ENCODE assay signal across 20 mouse cellular contexts in genomic region chr8:84220105-84220504, GRCm38 (mm10). TPM values are rescaled to one million over a fixed set of nuclear protein-coding genes. Genes with fewer than 3 reads are reported as not detected.
DNase-seq lines count a peak whose midpoint lies in the region; ATAC-seq and TF ChIP-seq lines count a peak whose summit lies in the region.
"Had no signal": no experiment of that assay in that cellular context is flagged by ENCODE, and none has a peak within 500 bp of the region (broad histone marks: within the 10 kb centered on the region; RNA-seq: fewer than 3 reads in every experiment).

No protein-coding gene starts in this region.

- peaks cover 97% of the 10 kb centered on the region for H3K36me3 ChIP-seq in heart, embryonic 13.5 days
- H3K36me3 ChIP-seq in heart, embryonic 12.5 days: peaks cover 94% of the 10 kb centered on the region
- H3K36me3 ChIP-seq in spleen, adult 2 months (ENCODE audit: control insufficient read depth, insufficient read depth, low read length): peaks cover 21% of the 10 kb centered on the region
- peaks cover 15% of the 10 kb centered on the region; the same call in 1 of the 2 replicates for H3K36me3 ChIP-seq in macrophage (ENCODE audit: inconsistent target)
- H3K36me3 ChIP-seq in forebrain, embryonic 14.5 days (ENCODE audit: control insufficient read depth, insufficient read depth, low read length): peaks cover 96% of the 10 kb centered on the region

- no peaks in the 10 kb centered on the region for H3K79me2 ChIP-seq in macrophage (ENCODE audit: inconsistent target)

- H3K4me3 ChIP-seq in heart, embryonic 13.5 days: no peak overlapping the region
- no peak overlapping the region for H3K4me3 ChIP-seq in heart, embryonic 12.5 days
- no peak overlapping the region for H3K4me3 ChIP-seq in spleen, adult 2 months (ENCODE audit: extremely low read depth, insufficient read depth, insufficient read length)
- no peak overlapping the region for H3K4me3 ChIP-seq in macrophage (ENCODE audit: inconsistent target)
- no peak overlapping the region for H3K4me3 ChIP-seq in forebrain, embryonic 14.5 days (ENCODE audit: low read depth, low read length)
- H3K4me3 ChIP-seq: erythroblast, embryonic 14.5 days; myocyte had no signal

- H3K9me3 ChIP-seq in heart, embryonic 13.5 days: no peaks in the 10 kb centered on the region
- no peaks in the 10 kb centered on the region for H3K9me3 ChIP-seq in heart, embryonic 12.5 days (replicated peaks)
- no peaks in the 10 kb centered on the region for H3K9me3 ChIP-seq in forebrain, embryonic 14.5 days (replicated peaks; ENCODE audit: control insufficient read depth, low read length)

- ATAC-seq in heart, embryonic 13.5 days (ENCODE audit: extremely low read depth, insufficient number of reproducible peaks, low FRiP score, low TSS enrichment): no peak
- no peak for ATAC-seq in heart, embryonic 12.5 days (ENCODE audit: insufficient number of reproducible peaks, low FRiP score)
- ATAC-seq in forebrain, embryonic 14.5 days: no peak
- ATAC-seq in CD4-positive, CD25-positive, alpha-beta regulatory T cell, adult 4 months: no peak
- ATAC-seq: forebrain, embryonic 16.5 days; hindbrain, postnatal 0 days had no signal

- no peaks in the 10 kb centered on the region for H3K27me3 ChIP-seq in heart, embryonic 13.5 days (replicated peaks)
- no peaks in the 10 kb centered on the region for H3K27me3 ChIP-seq in heart, embryonic 12.5 days (replicated peaks)
- H3K27me3 ChIP-seq in spleen, adult 2 months (ENCODE audit: control insufficient read depth, insufficient read depth, low read length): no peaks in the 10 kb centered on the region
- H3K27me3 ChIP-seq in forebrain, embryonic 14.5 days (replicated peaks; ENCODE audit: control insufficient read depth, insufficient read depth, low read length): no peaks in the 10 kb centered on the region

- no peak overlapping the region for H3K4me2 ChIP-seq in heart, embryonic 13.5 days
- H3K4me2 ChIP-seq in heart, embryonic 12.5 days: no peak overlapping the region
- H3K4me2 ChIP-seq in forebrain, embryonic 14.5 days (ENCODE audit: low read length): no peak overlapping the region
- H3K4me2 ChIP-seq: midbrain, embryonic 11.5 days had no signal

- TF ChIP-seq CTCF in spleen, adult 2 months (IDR thresholded peaks at IDR 0.05; ENCODE audit: extremely low read depth, insufficient read depth, insufficient read length, insufficient replicate concordance): no peak

- 0 out of 2 replicates have a peak overlapping the region, but pooled peaks have one; percentile 12 for H3K27ac ChIP-seq in heart, embryonic 13.5 days (replicated peaks)
- no peak overlapping the region for H3K27ac ChIP-seq in heart, embryonic 12.5 days (ENCODE audit: poor library complexity, severe bottlenecking)
- H3K27ac ChIP-seq in spleen, adult 2 months (ENCODE audit: insufficient read depth, low read length): peak overlapping the region; percentile 13; the same call in 1 of the 2 replicates
- H3K27ac ChIP-seq in macrophage: peak overlapping the region; percentile 85
- no peak overlapping the region for H3K27ac ChIP-seq in forebrain, embryonic 14.5 days (ENCODE audit: low read depth, low read length)
- H3K27ac ChIP-seq: hindbrain, postnatal 0 days had no signal

- H3K4me1 ChIP-seq in heart, embryonic 13.5 days: no peaks in the 10 kb centered on the region
- H3K4me1 ChIP-seq in heart, embryonic 12.5 days (replicated peaks): no peaks in the 10 kb centered on the region
- H3K4me1 ChIP-seq in spleen, adult 2 months (ENCODE audit: control insufficient read depth, insufficient read depth, insufficient read length): peaks cover 5% of the 10 kb centered on the region; the same call in 1 of the 2 replicates
- H3K4me1 ChIP-seq in forebrain, embryonic 14.5 days (ENCODE audit: control insufficient read depth, insufficient read depth, low read length): no peaks in the 10 kb centered on the region

- no peak for DNase-seq in spleen, adult 2 months (ENCODE audit: low read depth in 1 of 2, low spot score in 2 of 2)
- no peak for DNase-seq in spleen, adult 12 weeks (ENCODE audit: low spot score)
- no peak for DNase-seq in forebrain, embryonic 14.5 days (ENCODE audit: low spot score)
- DNase-seq: cerebellum, adult 11-12 months; cerebellum, postnatal 36 days; kidney, adult 18-20 months; kidney, postnatal 14 days; lung, postnatal 10 days; retina, postnatal 1 day; right cerebral cortex, postnatal 4 days; thymus, postnatal 4 days had no signal

- no peak for TF ChIP-seq POLR2A in spleen, adult 2 months (IDR thresholded peaks at IDR 0.05; ENCODE audit: low read depth, low read length)

- H3K9ac ChIP-seq in heart, embryonic 13.5 days: no peak overlapping the region; the same call in 1 of the 2 replicates
- no peak overlapping the region for H3K9ac ChIP-seq in heart, embryonic 12.5 days
- no peak overlapping the region for H3K9ac ChIP-seq in forebrain, embryonic 14.5 days (ENCODE audit: low read length)

- WGBS in heart, embryonic 13.5 days: 58% methylated on average over 7 of the region's 7 CpGs
- WGBS in heart, embryonic 12.5 days: 69% methylated on average over 7 of the region's 7 CpGs
- WGBS in spleen, adult 2 months: 45% methylated on average over 7 of the region's 7 CpGs
- WGBS in macrophage (ENCODE audit: missing documents): 0% methylated on average over 3 of the region's 7 CpGs
- 91% methylated on average over 7 of the region's 7 CpGs for WGBS in forebrain, embryonic 14.5 days

RNA-seq across cellular contexts. Expression of gene Zswim4, which starts 16.8 kb away (rescaled TPM):
- polyA plus RNA-seq in heart, embryonic 13.5 days (2015; fragmentation: Nextera tagmentation; extraction: Ambion mirVana): 9.1 and 9.3 TPM in 2 replicates
- polyA plus RNA-seq in heart, embryonic 12.5 days (2016; fragmentation: Nextera tagmentation; extraction: Ambion mirVana): 12.9 and 13.7 TPM in 2 replicates
- 11.3 and 17.5 TPM in 2 replicates for polyA plus RNA-seq in spleen, adult 2 months (2012; rRNA removed)
- total RNA-seq in macrophage (2018; cell fraction: chromatin; rRNA removed): 100 to 1,000 TPM in 10 of 26 experiments, 10 to 100 TPM in 16; 14.9 to 367 (median 57.3) TPM
- 100 to 1,000 TPM in 3 of 26 experiments, 10 to 100 TPM in 15, 1 to 10 TPM in 8; 8.4 to 139 (median 12.8) TPM for total RNA-seq in macrophage (2018; cell fraction: cytosol; rRNA removed)
- total RNA-seq in macrophage (2018; cell fraction: nucleus; rRNA removed): 100 to 1,000 TPM in 9 of 26 experiments, 10 to 100 TPM in 17; 10.4 to 250 (median 62.3) TPM
- polyA plus RNA-seq in macrophage (2018): 5.1 to 8.7 TPM (median 7.9 TPM) in 3 replicates
- polyA plus RNA-seq in forebrain, embryonic 14.5 days (2014; fragmentation: Nextera tagmentation; extraction: Ambion mirVana): 22.6 and 26.9 TPM in 2 replicates
- 1 to 10 TPM; 3.3 to 4.3 TPM for polyA plus RNA-seq in CD4-positive, CD25-positive, alpha-beta regulatory T cell, adult 4 months (2017; shearing (Covaris generic))

RNA-seq across cellular contexts. Expression of gene D8Ertd738e, which starts 29.4 kb away (rescaled TPM):
- polyA plus RNA-seq in heart, embryonic 13.5 days (2015; fragmentation: Nextera tagmentation; extraction: Ambion mirVana): 276 and 328 TPM in 2 replicates
- 281 and 286 TPM in 2 replicates for polyA plus RNA-seq in heart, embryonic 12.5 days (2016; fragmentation: Nextera tagmentation; extraction: Ambion mirVana)
- 68.3 and 88.3 TPM in 2 replicates for polyA plus RNA-seq in spleen, adult 2 months (2012; rRNA removed)
- 10 to 100 TPM in 24 of 26 experiments, 1 to 10 TPM in 2; 5.9 to 54.7 (median 20.9) TPM for total RNA-seq in macrophage (2018; cell fraction: chromatin; rRNA removed)
- 100 to 1,000 TPM; 149 to 210 (median 177) TPM for total RNA-seq in macrophage (2018; cell fraction: cytosol; rRNA removed)
- 10 to 100 TPM; 15.7 to 76.5 (median 48.7) TPM for total RNA-seq in macrophage (2018; cell fraction: nucleus; rRNA removed)
- polyA plus RNA-seq in macrophage (2018): 203 to 260 TPM (median 230 TPM) in 3 replicates
- 266 and 329 TPM in 2 replicates for polyA plus RNA-seq in forebrain, embryonic 14.5 days (2014; fragmentation: Nextera tagmentation; extraction: Ambion mirVana)
- 100 to 1,000 TPM; 365 to 370 TPM for polyA plus RNA-seq in CD4-positive, CD25-positive, alpha-beta regulatory T cell, adult 4 months (2017; shearing (Covaris generic))

RNA-seq across cellular contexts. Expression of gene Nanos3, which starts 35.1 kb away (rescaled TPM):
- polyA plus RNA-seq in heart, embryonic 13.5 days (2015; fragmentation: Nextera tagmentation; extraction: Ambion mirVana): 1.9 and 2.8 TPM in 2 replicates
- 1.7 and 3.0 TPM in 2 replicates for polyA plus RNA-seq in heart, embryonic 12.5 days (2016; fragmentation: Nextera tagmentation; extraction: Ambion mirVana)
- 1.2 TPM in 1 of 2 replicates, not detected in the other for polyA plus RNA-seq in spleen, adult 2 months (2012; rRNA removed)
- not detected for total RNA-seq in macrophage (2018; cell fraction: chromatin; rRNA removed)
- total RNA-seq in macrophage (2018; cell fraction: cytosol; rRNA removed): not detected
- not detected for total RNA-seq in macrophage (2018; cell fraction: nucleus; rRNA removed)
- not detected in 3 replicates for polyA plus RNA-seq in macrophage (2018)
- 4.5 and 8.3 TPM in 2 replicates for polyA plus RNA-seq in forebrain, embryonic 14.5 days (2014; fragmentation: Nextera tagmentation; extraction: Ambion mirVana)
- polyA plus RNA-seq in CD4-positive, CD25-positive, alpha-beta regulatory T cell, adult 4 months (2017; shearing (Covaris generic)): under 1 TPM in 1 of 2 experiments, not detected in 1; 0.81 TPM
- polyA plus RNA-seq: erythroblast, embryonic 14.5 days had no signal

RNA-seq across cellular contexts. Expression of gene Mri1, which starts 37.0 kb away (rescaled TPM):
- polyA plus RNA-seq in heart, embryonic 13.5 days (2015; fragmentation: Nextera tagmentation; extraction: Ambion mirVana): 45.4 and 50.3 TPM in 2 replicates
- polyA plus RNA-seq in heart, embryonic 12.5 days (2016; fragmentation: Nextera tagmentation; extraction: Ambion mirVana): 48.2 and 50.9 TPM in 2 replicates
- polyA plus RNA-seq in spleen, adult 2 months (2012; rRNA removed): 59.5 and 104 TPM in 2 replicates
- 10 to 100 TPM in 11 of 26 experiments, 1 to 10 TPM in 15; 1.1 to 27.3 (median 8.8) TPM for total RNA-seq in macrophage (2018; cell fraction: chromatin; rRNA removed)
- total RNA-seq in macrophage (2018; cell fraction: cytosol; rRNA removed): 1 to 10 TPM; 1.8 to 7.9 (median 4.1) TPM
- total RNA-seq in macrophage (2018; cell fraction: nucleus; rRNA removed): 10 to 100 TPM in 7 of 26 experiments, 1 to 10 TPM in 18, under 1 TPM in 1; 0.92 to 27.5 (median 5.8) TPM
- polyA plus RNA-seq in macrophage (2018): 2.2 to 7.5 TPM (median 6.1 TPM) in 3 replicates
- 43.6 and 48.8 TPM in 2 replicates for polyA plus RNA-seq in forebrain, embryonic 14.5 days (2014; fragmentation: Nextera tagmentation; extraction: Ambion mirVana)
- 1 to 10 TPM; 7.2 to 9.5 TPM for polyA plus RNA-seq in CD4-positive, CD25-positive, alpha-beta regulatory T cell, adult 4 months (2017; shearing (Covaris generic))

RNA-seq across cellular contexts. Expression of gene Ccdc130, which starts 50.1 kb away (rescaled TPM):
- 11.3 and 16.9 TPM in 2 replicates for polyA plus RNA-seq in heart, embryonic 13.5 days (2015; fragmentation: Nextera tagmentation; extraction: Ambion mirVana)
- polyA plus RNA-seq in heart, embryonic 12.5 days (2016; fragmentation: Nextera tagmentation; extraction: Ambion mirVana): 15.8 and 16.1 TPM in 2 replicates
- 26.0 and 27.1 TPM in 2 replicates for polyA plus RNA-seq in spleen, adult 2 months (2012; rRNA removed)
- total RNA-seq in macrophage (2018; cell fraction: chromatin; rRNA removed): 10 to 100 TPM; 17.0 to 66.1 (median 33.9) TPM
- 10 to 100 TPM in 23 of 26 experiments, 1 to 10 TPM in 3; 7.2 to 22.3 (median 13.5) TPM for total RNA-seq in macrophage (2018; cell fraction: cytosol; rRNA removed)
- 10 to 100 TPM; 12.1 to 68.5 (median 27.4) TPM for total RNA-seq in macrophage (2018; cell fraction: nucleus; rRNA removed)
- 15.6 to 41.2 TPM (median 24.1 TPM) in 3 replicates for polyA plus RNA-seq in macrophage (2018)
- 27.6 and 28.9 TPM in 2 replicates for polyA plus RNA-seq in forebrain, embryonic 14.5 days (2014; fragmentation: Nextera tagmentation; extraction: Ambion mirVana)
- 10 to 100 TPM; 52.0 to 56.6 TPM for polyA plus RNA-seq in CD4-positive, CD25-positive, alpha-beta regulatory T cell, adult 4 months (2017; shearing (Covaris generic))

Comparison
In these comparisons a context has a peak if more than half of its experiments do, and no peak if none do; other contexts are left out.
1. H3K27ac ChIP-seq: peak in heart, embryonic 13.5 days (single experiment), spleen, adult 2 months (single experiment) and macrophage (single experiment); none in heart, embryonic 12.5 days (single experiment) and forebrain, embryonic 14.5 days (single experiment).